Mouse (Mus musculus) limb, embryonic 10.5 days (tissue): Measurements from ENCODE around the gene Vti1b. TPM values are rescaled to one million over a fixed set of nuclear protein-coding genes. Genes with fewer than 3 reads are reported as not detected.
A peak's percentile ranks its signal among the peaks of the same experiment; 100 is the strongest.
"Not testable (repeated sequence)": the region's sequence is repeated elsewhere in the genome, so short reads cannot be mapped to it uniquely, and the experiment has no call there.

Experiments used
- DNase-seq: peaks from one replicate; pipeline ENCODE4 v3.0.0-alpha.2; 2017; ENCODE audit warnings: low spot score
- H3K27ac ChIP-seq: fragments of 300-500 bp; sonication (generic); 2 replicates; pipeline ENCODE4 v1.5.1; 2016; ENCODE audit warnings: mild to moderate bottlenecking
- H3K27me3 ChIP-seq: fragments of 300-500 bp; sonication (generic); 2 replicates; pipeline ENCODE4 v1.6.1; 2016; ENCODE audit warnings: low read depth, mild to moderate bottlenecking; ENCODE audit not compliant: poor library complexity, severe bottlenecking
- H3K36me3 ChIP-seq: fragments of 300-500 bp; sonication (generic); 2 replicates; pipeline ENCODE4 v1.6.1; 2016; ENCODE audit warnings: mild to moderate bottlenecking, moderate library complexity
- H3K4me1 ChIP-seq: fragments of 300-500 bp; sonication (generic); 2 replicates; pipeline ENCODE4 v1.6.1; 2016
- H3K4me3 ChIP-seq: fragments of 300-500 bp; sonication (generic); 2 replicates; pipeline ENCODE4 v1.5.1; 2016; ENCODE audit warnings: mild to moderate bottlenecking, moderate library complexity
- H3K9me3 ChIP-seq: fragments of 300-500 bp; sonication (generic); replicated peaks from 2 replicates; pipeline ENCODE4 v1.6.1; 2016; ENCODE audit warnings: mild to moderate bottlenecking
- WGBS: fragments of 180-500 bp; shearing (Covaris S2); methylation state at CpG from one replicate; pipeline ENCODE4 v1.1.7; 2016; 5-methylcytosine and 5-hydroxymethylcytosine counted together
- polyA plus RNA-seq: library from polyadenylated mRNA; unstranded; fragments of >200 nt; fragmentation: Nextera tagmentation; extraction: Ambion mirVana; gene quantifications from 2 replicates; pipeline ENCODE4 v1.2.1, GENCODE M21; 2016

Gene Vti1b
- 91.8 and 99.8 TPM in 2 replicates for polyA plus RNA-seq

DNA sequence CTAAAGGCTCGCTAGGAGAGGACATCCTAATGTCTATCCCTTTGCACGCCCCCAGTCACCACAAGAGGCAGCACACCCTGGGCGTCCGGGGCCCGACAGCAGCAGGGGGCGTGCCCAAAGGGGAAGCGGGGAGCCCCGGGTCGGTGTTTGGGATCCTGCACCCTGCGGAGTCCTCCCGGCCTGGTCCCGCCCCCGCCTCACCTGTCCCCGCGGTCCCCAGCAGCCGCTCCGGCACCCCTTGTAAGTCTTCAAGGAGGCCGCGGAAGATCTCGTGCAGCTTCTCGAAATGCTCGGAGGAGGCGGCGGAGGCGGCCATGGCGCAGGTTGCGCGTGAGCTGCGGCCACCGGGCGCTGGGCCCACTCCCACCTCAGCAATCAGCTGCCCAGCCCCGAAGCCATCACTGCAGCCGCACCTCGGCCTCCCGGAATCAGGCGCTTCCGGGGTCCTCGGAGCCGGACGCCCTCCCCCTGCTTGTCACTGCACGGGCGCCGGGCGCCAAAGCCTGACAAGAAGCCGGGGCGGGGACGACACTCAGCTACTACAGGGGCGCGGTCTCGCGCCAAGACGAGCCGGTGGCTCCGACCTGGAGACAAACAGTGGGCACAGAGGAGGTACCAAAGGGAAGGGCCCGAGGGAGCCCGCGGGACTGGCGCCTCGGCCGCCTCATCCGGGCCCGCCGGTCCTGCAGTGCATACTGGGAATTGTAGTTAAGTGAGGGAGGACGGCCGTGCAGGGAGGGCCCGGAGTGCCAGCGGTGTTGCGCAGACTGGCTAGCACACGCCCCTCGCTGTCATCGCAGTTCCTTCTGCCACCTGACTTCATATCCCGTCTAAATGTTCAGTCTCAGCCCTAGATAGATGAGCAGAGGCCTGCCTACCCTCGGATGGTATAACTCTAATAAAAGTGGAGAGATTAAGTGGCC is at the start of gene Vti1b:
Gene Vti1b (minus strand): TSS at position 649 of the 923 bp plus-strand sequence.
- peak within 1 kb of the TSS; percentile 85 for H3K4me3 ChIP-seq
- peaks cover 8% of the 10 kb centered on the region for H3K4me1 ChIP-seq
- peaks cover 28% of the 10 kb centered on the region for H3K36me3 ChIP-seq
- no peaks in the 10 kb centered on the region for H3K9me3 ChIP-seq
- under 1% methylated on average over 73 of the region's 73 CpGs for WGBS
- peak within 1 kb of the TSS; percentile 100 for H3K27ac ChIP-seq
- H3K27me3 ChIP-seq, result no peaks in the 10 kb centered on the region
- DNase-seq, result peak; percentile 90

DNA sequence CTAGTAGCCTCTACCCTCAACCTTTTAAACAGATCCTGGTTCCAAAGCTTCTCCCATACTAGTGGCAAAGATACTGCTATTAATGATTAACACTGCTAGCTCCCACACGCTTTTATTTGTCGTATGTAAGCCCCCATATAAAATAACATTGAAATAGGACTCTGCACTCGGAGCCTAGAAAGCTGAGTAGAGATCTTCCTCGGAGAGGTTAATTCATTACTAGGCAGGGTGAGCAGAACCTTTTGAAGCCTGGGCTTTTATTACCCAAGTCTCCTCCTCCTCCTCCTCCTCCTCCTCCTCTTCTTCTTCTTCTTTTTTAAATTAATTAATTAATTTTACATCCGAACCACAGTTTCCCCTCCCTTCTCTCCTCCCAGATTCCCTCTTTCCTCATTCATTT is 45.0 kb upstream of the Vti1b start:
- Histone ChIP-seq H3K4me1 (no peaks in the 10 kb centered on the region), H3K9me3 (no peaks in the 10 kb centered on the region), H3K27ac (no peak overlapping the region), H3K4me3 (no peak overlapping the region), H3K36me3 (no peaks in the 10 kb centered on the region), H3K27me3 (no peaks in the 10 kb centered on the region)
- DNase-seq, result no peak
- 57% methylated on average over 5 of the region's 5 CpGs for WGBS

DNA sequence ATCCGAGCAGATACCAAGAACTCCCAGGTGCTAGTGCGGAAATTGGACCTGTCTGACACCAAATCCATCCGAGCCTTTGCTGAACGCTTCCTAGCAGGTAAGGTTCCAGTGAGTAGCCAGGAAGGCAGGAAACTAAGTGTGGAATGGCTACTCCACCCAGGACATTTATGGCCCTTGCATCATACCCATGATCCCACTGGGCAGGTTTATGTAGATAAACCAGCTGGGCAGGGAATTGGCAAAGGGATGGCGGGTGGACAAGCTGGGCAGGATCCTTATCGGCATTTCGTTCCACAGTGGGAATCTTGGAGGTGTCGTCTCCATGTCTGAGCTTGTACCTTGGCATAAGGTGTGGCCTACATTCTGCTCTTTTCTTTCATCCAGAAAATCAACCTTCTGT is 39.0 kb upstream of the Vti1b start:
- WGBS, result 86% methylated on average over 8 of the region's 8 CpGs
- peaks cover 6% of the 10 kb centered on the region; the same call in 1 of the 2 replicates for H3K4me1 ChIP-seq
- no peak overlapping the region for H3K27ac ChIP-seq
- DNase-seq, result no peak
- H3K4me3 ChIP-seq, result no peak overlapping the region
- H3K9me3 ChIP-seq, result no peaks in the 10 kb centered on the region
- H3K27me3 ChIP-seq, result no peaks in the 10 kb centered on the region
- no peaks in the 10 kb centered on the region for H3K36me3 ChIP-seq

DNA sequence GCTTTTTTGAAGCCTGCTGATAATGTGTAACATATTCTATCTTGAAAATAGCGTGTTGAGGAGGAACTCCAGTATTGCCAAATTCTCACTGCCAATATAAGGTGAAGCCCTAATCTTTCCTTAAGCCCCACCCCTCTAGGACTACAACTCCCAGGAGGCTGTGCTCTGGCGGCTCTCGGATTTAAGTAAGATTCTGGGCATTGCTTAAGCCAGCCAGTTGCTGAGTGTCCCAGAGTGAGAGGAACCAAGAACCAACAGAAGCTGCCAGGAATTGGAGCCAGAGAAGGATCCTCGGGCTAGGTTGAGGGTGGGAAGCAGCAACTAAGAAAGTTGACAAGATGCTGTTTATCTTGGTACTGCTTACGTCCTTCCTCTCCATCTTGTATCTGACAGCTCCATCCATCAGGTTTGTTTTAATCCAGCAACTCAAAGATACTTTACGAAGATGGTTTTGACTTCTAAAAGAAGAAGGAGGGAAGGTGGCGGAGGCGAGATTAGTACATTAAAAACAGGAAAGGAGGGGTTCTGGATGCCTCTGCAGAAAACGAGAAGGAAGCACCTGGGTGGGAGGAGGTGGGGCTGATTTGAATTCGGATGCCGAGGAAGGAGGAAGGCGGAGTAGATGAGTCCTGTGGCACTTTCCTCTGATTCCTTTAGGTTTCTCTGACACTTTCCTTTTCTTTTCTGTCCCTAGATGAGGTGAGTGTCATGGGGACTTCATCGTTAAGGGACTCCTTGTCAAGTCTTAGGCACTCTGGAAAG is 36.4 kb upstream of the Vti1b start, which contains the start of gene Rdh12:
Gene Rdh12 (plus strand): TSS at position 212 of the 762 bp plus-strand sequence.
- DNase-seq, result peak; percentile 30
- 5% methylated on average over 13 of the region's 13 CpGs for WGBS
- Histone ChIP-seq H3K36me3 (no peaks in the 10 kb centered on the region), H3K9me3 (no peaks in the 10 kb centered on the region), H3K4me3 (peak within 1 kb of the TSS; percentile 55), H3K27ac (peak within 1 kb of the TSS; percentile 53), H3K27me3 (no peaks in the 10 kb centered on the region), H3K4me1 (peaks cover 6% of the 10 kb centered on the region; the same call in 1 of the 2 replicates)

DNA sequence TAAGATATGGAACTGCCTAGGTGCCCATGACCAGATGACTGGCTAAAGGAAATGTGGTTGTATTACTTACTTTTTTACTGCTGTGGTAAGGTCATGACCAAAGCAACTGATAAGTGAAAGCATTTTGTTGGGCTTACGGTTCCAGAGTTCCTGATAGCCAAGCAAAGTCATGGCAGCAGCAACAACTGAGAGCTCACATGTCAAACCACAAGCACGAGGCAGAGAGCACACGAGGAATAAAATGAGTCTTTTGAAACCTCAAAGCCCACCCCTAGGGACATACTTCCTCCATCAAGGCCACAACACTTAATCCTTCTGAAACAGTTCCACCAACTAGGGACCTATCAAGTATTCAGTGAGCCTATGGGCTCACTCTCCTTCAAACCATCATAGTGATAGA is 29.4 kb upstream of the Vti1b start:
- H3K4me1 ChIP-seq, result no peaks in the 10 kb centered on the region
- no peak overlapping the region for H3K27ac ChIP-seq
- DNase-seq, result no peak
- no peaks in the 10 kb centered on the region for H3K27me3 ChIP-seq
- 84% methylated on average over 3 of the region's 3 CpGs for WGBS
- H3K4me3 ChIP-seq, result no peak overlapping the region
- H3K9me3 ChIP-seq, result no peaks in the 10 kb centered on the region
- no peaks in the 10 kb centered on the region for H3K36me3 ChIP-seq

DNA sequence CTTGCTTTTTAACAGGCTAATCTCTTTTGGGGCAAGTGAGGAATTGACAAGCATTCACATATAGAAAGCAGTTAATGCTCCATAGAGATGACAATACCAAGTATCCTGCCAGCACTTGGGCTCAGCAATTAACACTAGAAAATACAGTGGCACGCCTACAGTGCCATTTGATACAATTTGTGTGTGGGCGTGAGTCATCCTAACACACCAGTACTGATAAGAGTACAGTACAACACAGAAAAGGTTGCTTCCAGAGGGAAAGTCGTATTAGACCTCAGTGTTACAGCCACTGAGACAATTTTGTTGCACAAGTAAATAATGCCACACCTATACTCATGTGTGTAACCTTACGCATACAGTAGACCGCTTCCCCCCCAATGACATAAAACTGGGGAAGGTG is 24.6 kb upstream of the Vti1b start:
- no peaks in the 10 kb centered on the region for H3K9me3 ChIP-seq
- no peaks in the 10 kb centered on the region for H3K4me1 ChIP-seq
- no peaks in the 10 kb centered on the region for H3K27me3 ChIP-seq
- no peak for DNase-seq
- no peak overlapping the region for H3K4me3 ChIP-seq
- H3K27ac ChIP-seq, result no peak overlapping the region
- no peaks in the 10 kb centered on the region for H3K36me3 ChIP-seq
- 90% methylated on average over 5 of the region's 5 CpGs for WGBS

DNA sequence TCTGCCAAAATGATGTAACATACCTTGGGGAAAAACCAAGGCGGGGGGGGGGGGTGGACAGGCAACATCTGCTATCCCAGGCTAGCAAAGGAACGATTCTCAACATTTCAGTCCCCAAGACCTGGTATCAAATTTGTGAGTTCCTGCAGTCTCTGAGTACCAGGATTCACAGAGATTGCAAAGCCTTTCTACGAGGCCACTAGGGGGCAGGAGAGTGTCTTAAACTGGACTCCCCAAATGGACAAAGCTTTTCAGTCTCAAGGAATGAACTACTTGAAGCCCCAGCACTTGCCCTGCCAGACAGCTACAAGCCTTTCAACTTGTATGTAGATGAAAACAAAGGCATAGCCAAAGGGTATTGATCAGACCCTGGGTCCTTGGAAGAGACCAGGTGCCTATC is 21.0 kb upstream of the Vti1b start:
- Histone ChIP-seq H3K4me3 (no peak overlapping the region), H3K9me3 (no peaks in the 10 kb centered on the region), H3K27ac (no peak overlapping the region), H3K4me1 (peaks cover 14% of the 10 kb centered on the region), H3K36me3 (peaks cover 4% of the 10 kb centered on the region), H3K27me3 (no peaks in the 10 kb centered on the region)
- 9% methylated on average over 3 of the region's 3 CpGs for WGBS
- peak; percentile 73 for DNase-seq

DNA sequence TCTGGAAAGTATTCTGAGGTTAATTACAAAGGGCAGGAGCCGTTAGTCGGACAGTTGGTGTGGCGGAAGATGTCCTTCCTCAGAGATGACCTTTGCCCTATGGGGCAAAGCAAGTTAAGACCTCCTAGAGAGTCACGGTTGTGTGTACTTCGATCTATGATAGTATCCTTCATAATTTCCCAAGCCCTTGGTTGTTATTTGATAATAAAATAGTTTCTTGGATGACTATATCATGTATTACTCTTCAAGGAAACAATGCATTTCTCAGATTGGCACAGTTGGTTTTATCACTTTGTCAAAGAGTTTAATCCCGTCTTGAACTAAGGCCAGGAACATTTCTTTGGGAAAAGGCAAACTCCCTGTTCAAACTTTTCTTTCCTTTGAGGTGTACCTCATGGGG is 19.7 kb upstream of the Vti1b start, which contains the start of gene Rdh11:
Gene Rdh11 (minus strand): TSS at position 101 of the 400 bp plus-strand sequence.
- Histone ChIP-seq H3K4me1 (peaks cover 14% of the 10 kb centered on the region), H3K4me3 (peak within 1 kb of the TSS; percentile 70), H3K9me3 (no peaks in the 10 kb centered on the region), H3K27me3 (no peaks in the 10 kb centered on the region), H3K36me3 (peaks cover 16% of the 10 kb centered on the region), H3K27ac (peak within 1 kb of the TSS; percentile 82)
- no peak for DNase-seq
- 59% methylated on average over 6 of the region's 6 CpGs for WGBS

DNA sequence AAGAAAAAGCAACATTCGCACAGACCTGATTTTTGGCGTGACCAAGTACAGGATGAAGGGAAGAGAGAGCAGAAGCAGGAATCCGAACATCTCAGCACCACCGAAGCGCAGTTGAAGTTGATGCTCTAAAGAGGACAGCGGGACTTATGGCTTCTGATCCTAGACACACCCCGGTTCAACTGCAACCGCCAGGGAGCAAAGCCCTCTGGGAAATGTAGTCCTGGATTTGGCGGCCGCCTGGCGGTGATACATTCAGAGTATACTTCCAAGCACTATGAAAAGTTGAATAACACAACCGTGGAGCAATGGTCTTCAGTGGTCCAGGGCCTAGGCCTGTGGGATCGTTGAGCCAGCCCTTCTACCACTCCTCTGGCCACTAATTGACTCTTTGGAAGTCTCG is 19.2 kb upstream of the Vti1b start:
- H3K27ac ChIP-seq, result peak overlapping the region; percentile 82

DNA sequence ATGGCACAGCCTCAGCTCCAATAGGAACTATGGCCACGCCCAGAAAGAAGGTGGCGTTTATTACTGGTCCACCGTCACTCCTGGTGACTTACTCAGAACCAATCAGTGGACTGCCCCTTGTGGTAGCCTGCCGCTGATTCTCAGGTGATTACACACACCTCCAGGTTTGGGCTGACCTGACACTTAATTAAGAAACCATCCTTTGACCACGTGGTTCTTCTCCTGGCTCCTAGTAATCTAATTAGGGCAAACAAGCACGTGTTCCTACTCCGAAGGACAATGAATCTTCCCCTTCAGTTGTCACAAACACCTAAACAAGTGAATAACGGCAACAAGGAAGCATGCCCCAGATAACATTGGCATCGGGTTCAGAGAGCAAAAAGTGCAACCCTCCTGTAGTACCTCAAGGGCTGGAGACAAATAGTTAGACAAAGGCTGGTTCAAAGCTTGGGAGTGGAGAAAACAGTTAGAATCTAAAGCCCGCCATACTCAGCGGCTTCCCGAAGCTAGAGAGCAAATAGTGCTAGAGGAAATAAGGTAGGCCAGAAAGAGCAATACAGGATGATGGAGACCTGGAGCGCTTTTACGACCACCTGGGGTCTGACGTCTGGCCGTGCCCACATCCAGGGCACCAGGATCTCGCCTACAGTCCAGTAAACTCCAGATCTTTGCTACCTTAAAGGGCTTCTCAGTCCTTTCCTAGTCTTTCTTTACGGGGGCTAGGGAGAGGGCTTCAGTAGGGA is 18.6 kb upstream of the Vti1b start:
- peak overlapping the region; percentile 70 for H3K4me3 ChIP-seq
- H3K27ac ChIP-seq, result peak overlapping the region; percentile 82
- peak; percentile 62 for DNase-seq
- H3K27me3 ChIP-seq, result no peaks in the 10 kb centered on the region
- H3K9me3 ChIP-seq, result no peaks in the 10 kb centered on the region
- peaks cover 14% of the 10 kb centered on the region for H3K4me1 ChIP-seq
- 2% methylated on average over 18 of the region's 18 CpGs for whole genome bisulfite sequencing
- H3K36me3 ChIP-seq, result peaks cover 27% of the 10 kb centered on the region

More for the DNA sequence above, 19.2 kb upstream of the Vti1b start:
- Histone ChIP-seq H3K4me3 (peak overlapping the region; percentile 70), H3K36me3 (peaks cover 21% of the 10 kb centered on the region), H3K9me3 (no peaks in the 10 kb centered on the region), H3K27me3 (no peaks in the 10 kb centered on the region), H3K4me1 (peaks cover 14% of the 10 kb centered on the region)
- 6% methylated on average over 14 of the region's 14 CpGs for WGBS
- DNase-seq, result peak; percentile 87

DNA sequence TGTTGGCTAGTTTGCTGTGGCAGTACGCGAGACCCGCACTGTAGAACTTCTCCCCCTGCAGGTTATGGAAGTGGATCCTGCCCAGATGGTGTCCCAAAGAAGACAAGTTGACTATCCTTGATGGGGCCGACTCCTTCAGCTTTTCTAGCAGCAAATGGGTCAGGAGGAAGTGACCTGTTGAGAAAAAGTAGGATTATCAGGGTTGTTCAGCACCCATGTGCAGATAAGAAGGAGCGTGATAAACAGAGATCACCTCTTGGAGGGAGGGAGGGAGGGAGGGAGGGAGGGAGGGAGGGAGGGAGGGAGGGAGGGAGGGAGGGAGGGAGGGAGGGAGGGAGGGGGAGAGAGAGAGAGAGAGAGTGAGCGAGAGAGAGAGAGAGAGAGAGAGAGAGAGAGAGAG is 12.7 kb upstream of the Vti1b start:
- not testable (repeated sequence) for H3K9me3 ChIP-seq, H3K4me3 ChIP-seq, H3K4me1 ChIP-seq, DNase-seq, H3K27ac ChIP-seq, H3K27me3 ChIP-seq
- H3K36me3 ChIP-seq, result peaks cover 86% of the 10 kb centered on the region
- 87% methylated on average over 6 of the region's 6 CpGs for WGBS

DNA sequence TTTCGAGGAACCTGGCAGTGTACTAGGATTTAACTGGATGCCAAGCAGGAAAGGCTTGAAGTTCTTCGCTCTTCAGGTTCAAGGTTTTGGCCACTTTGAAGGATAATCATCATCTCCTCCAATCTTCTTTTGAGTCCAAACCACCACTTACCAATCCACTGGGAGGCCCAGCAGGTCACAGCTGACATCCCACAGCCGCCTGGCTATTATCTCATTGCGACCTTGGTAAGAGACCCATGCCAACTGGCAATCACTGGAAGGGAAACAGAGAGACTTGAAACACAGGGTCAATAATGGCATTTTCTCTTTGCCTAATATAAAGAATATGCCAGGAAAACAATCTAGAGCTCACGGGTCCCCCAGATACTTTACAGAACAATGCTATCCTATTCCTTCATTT is 3.5 kb upstream of the Vti1b start:
- DNase-seq, result no peak
- no peaks in the 10 kb centered on the region for H3K9me3 ChIP-seq
- H3K4me1 ChIP-seq, result peaks cover 8% of the 10 kb centered on the region
- no peaks in the 10 kb centered on the region for H3K27me3 ChIP-seq
- 93% methylated on average over 5 of the region's 5 CpGs for WGBS
- peaks cover 47% of the 10 kb centered on the region for H3K36me3 ChIP-seq
- H3K4me3 ChIP-seq, result no peak overlapping the region
- H3K27ac ChIP-seq, result no peak overlapping the region
